Mouse (Mus musculus): Measurements from ENCODE around the gene Cyp24a1. TPM values are rescaled to one million over a fixed set of nuclear protein-coding genes. Genes with fewer than 3 reads are reported as not detected.
"Not testable (repeated sequence)": the region's sequence is repeated elsewhere in the genome, so short reads cannot be mapped to it uniquely, and the experiment has no call there.

The Cyp24a1 gene
- total and polyA plus RNA-seq, 2 experiments = not detected

DNA sequence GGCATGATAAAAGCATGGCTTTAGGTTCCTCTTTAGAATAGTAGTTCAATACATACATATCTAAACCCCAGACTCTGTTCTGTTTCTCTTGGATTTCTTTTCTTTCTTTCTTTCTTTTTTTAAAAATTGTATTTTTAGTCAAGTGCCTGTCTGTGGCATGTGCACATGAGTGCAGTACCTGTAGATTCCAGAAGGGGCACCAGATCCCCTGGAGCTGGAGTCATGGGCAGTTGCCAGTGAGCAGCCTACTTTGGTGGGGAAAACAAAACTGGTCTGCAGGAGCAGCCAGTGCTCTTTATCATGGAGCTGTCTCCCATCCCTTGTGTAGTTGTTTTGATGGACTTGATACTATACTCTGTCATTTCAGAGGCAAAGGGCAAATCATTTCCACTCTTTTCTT lies 28.9 kb downstream of the Cyp24a1 start:
- no peaks in the 10 kb centered on the region for H3K27me3 ChIP-seq (ENCODE audit: control insufficient read depth, insufficient read depth, low read length)
- no peaks in the 10 kb centered on the region for H3K36me3 ChIP-seq (ENCODE audit: control insufficient read depth, insufficient read depth, low read length)
- H3K27ac ChIP-seq (replicated peaks; ENCODE audit: insufficient read depth, low read depth, low read length) = no peak overlapping the region
- peaks cover 1% of the 10 kb centered on the region; the same call in 1 of the 2 replicates for H3K4me1 ChIP-seq (ENCODE audit: control insufficient read depth, insufficient read depth, low read length)
- no peak overlapping the region for H3K4me3 ChIP-seq (ENCODE audit: insufficient read depth, low read depth, low read length)
- no peaks in the 10 kb centered on the region for H3K79me2 ChIP-seq (ENCODE audit: control insufficient read depth, insufficient read depth, low read length)
- no peak overlapping the region for H3K9ac ChIP-seq (ENCODE audit: low read depth, low read length)
- TF ChIP-seq POLR2A (IDR thresholded peaks at IDR 0.05; ENCODE audit: extremely low read depth, insufficient read depth, low read length) = no peak
- TF ChIP-seq CTCF (IDR thresholded peaks at IDR 0.05; ENCODE audit: low read depth, low read length) = peak; percentile 21; the same call in 1 of the 2 replicates
- no peak for DNase-seq (ENCODE audit: extremely low read depth, low read depth, low spot score)

DNA sequence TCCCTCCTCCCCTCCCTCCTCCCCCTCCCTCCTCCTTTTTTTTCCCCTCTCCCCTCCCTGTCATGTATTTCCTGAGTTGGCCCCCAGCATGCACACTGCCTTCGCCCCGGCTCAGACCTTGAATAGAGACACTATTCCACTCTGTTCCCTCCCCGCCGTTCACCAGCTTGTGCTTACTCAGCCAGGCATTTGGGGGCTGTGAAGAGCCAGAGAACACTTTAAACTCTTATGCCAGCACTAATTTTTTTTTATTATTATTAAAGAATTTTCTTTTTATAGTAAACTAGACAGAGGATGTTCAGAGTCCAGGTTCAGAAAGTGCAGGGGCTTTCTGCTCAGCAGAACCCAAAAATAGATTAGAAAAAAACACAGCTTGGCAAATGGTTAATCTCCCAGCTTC lies 32.1 kb downstream of the Cyp24a1 start:
- Histone ChIP-seq H3K4me1 (ENCODE audit: control insufficient read depth, insufficient read depth, low read length) (peaks cover 6% of the 10 kb centered on the region; the same call in 1 of the 2 replicates), H3K4me3 (ENCODE audit: insufficient read depth, low read depth, low read length) (no peak overlapping the region), H3K27me3 (ENCODE audit: control insufficient read depth, insufficient read depth, low read length) (no peaks in the 10 kb centered on the region), H3K27ac (replicated peaks; ENCODE audit: insufficient read depth, low read depth, low read length) (no peak overlapping the region), H3K36me3 (ENCODE audit: control insufficient read depth, insufficient read depth, low read length) (no peaks in the 10 kb centered on the region), H3K79me2 (ENCODE audit: control insufficient read depth, insufficient read depth, low read length) (no peaks in the 10 kb centered on the region), H3K9ac (ENCODE audit: low read depth, low read length) (no peak overlapping the region)
- TF ChIP-seq CTCF (IDR thresholded peaks at IDR 0.05; ENCODE audit: low read depth, low read length) (no peak), POLR2A (IDR thresholded peaks at IDR 0.05; ENCODE audit: extremely low read depth, insufficient read depth, low read length) (no peak)
- WGBS = 62% methylated on average over 4 of the region's 4 CpGs
- no peak for DNase-seq (ENCODE audit: extremely low read depth, low read depth, low spot score)

DNA sequence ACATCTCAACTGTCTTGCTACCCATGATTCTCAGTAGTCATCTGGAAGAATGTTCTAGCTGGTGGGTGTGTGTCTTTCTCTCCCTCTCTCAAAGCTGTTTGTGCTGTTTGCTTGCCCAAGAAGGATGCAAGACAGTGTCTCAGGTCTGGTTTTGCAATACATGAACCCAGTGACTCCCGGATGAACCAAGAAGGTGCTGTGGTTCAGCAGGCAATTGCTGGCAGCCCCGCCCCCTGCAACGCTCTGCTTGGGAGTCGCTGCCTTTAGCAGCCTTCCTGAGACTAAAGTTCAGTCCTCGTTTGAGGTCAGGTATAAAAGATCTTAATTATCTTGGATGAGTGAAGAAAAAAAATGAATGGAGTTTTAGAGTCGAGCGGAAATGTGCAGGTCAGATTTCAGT lies 35.3 kb downstream of the Cyp24a1 start:
- peaks cover 15% of the 10 kb centered on the region; the same call in 1 of the 2 replicates for H3K4me1 ChIP-seq (ENCODE audit: control insufficient read depth, insufficient read depth, low read length)
- no peaks in the 10 kb centered on the region for H3K79me2 ChIP-seq (ENCODE audit: control insufficient read depth, insufficient read depth, low read length)
- H3K27ac ChIP-seq (replicated peaks; ENCODE audit: insufficient read depth, low read depth, low read length) = no peak overlapping the region
- no peaks in the 10 kb centered on the region for H3K36me3 ChIP-seq (ENCODE audit: control insufficient read depth, insufficient read depth, low read length)
- peak; percentile 35 for DNase-seq (ENCODE audit: extremely low read depth, low read depth, low spot score)
- no peak for TF ChIP-seq CTCF (IDR thresholded peaks at IDR 0.05; ENCODE audit: low read depth, low read length)
- no peaks in the 10 kb centered on the region for H3K27me3 ChIP-seq (ENCODE audit: control insufficient read depth, insufficient read depth, low read length)
- no peak overlapping the region for H3K9ac ChIP-seq (ENCODE audit: low read depth, low read length)
- WGBS = 56% methylated on average over 7 of the region's 7 CpGs
- H3K4me3 ChIP-seq (ENCODE audit: insufficient read depth, low read depth, low read length) = no peak overlapping the region

DNA sequence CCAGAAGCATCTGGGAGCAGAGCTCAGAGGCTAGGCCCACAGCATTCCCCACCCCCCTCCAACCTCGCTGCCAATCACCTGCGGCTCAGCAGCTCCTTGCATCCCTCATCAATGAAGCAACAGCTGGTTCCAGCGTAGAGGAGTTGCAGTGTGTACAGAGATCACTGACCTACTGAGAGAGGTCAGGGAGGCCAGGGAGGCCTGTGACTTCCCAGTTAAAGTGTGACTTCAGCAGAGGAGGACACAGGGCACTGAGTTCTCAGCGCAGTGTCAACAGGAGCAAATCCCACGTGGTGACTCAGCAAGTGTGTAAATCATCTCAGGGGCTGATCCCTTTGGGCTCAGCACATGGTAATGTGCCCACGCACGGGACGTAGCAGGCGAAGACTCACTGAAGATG lies 37.1 kb downstream of the Cyp24a1 start:
- Histone ChIP-seq H3K4me1 (ENCODE audit: control insufficient read depth, insufficient read depth, low read length) (peaks cover 15% of the 10 kb centered on the region; the same call in 1 of the 2 replicates), H3K4me3 (ENCODE audit: insufficient read depth, low read depth, low read length) (no peak overlapping the region), H3K27ac (replicated peaks; ENCODE audit: insufficient read depth, low read depth, low read length) (peak overlapping the region; percentile 65), H3K27me3 (ENCODE audit: control insufficient read depth, insufficient read depth, low read length) (no peaks in the 10 kb centered on the region), H3K9ac (ENCODE audit: low read depth, low read length) (no peak overlapping the region), H3K79me2 (ENCODE audit: control insufficient read depth, insufficient read depth, low read length) (no peaks in the 10 kb centered on the region), H3K36me3 (ENCODE audit: control insufficient read depth, insufficient read depth, low read length) (no peaks in the 10 kb centered on the region)
- WGBS = 15% methylated on average over 9 of the region's 9 CpGs
- TF ChIP-seq CTCF (IDR thresholded peaks at IDR 0.05; ENCODE audit: low read depth, low read length) = no peak
- TF ChIP-seq POLR2A (IDR thresholded peaks at IDR 0.05; ENCODE audit: extremely low read depth, insufficient read depth, low read length) = no peak
- peak; percentile 98 for DNase-seq (ENCODE audit: extremely low read depth, low read depth, low spot score)

DNA sequence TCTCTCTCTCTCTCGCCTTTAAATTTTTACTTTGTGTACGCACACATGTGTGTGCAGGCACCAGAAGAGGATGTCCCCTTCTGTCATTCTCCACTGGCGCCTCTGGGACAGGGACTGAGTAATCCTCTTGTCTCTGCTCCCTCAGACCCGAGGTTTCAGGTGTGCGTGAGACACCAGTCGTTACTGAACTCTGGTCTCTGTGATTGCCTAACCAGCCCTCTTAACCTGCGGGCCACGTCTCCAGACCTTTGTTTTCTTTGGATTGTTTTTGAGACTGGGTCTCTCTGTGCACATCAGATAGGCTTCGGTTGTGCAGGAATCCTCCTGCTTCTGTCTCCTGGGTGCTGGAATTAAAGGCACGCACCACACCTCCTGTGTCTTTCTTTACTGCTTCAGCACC lies 37.8 kb downstream of the Cyp24a1 start:
- Histone ChIP-seq H3K9ac (ENCODE audit: low read depth, low read length) (no peak overlapping the region), H3K79me2 (ENCODE audit: control insufficient read depth, insufficient read depth, low read length) (no peaks in the 10 kb centered on the region), H3K4me3 (ENCODE audit: insufficient read depth, low read depth, low read length) (no peak overlapping the region), H3K36me3 (ENCODE audit: control insufficient read depth, insufficient read depth, low read length) (no peaks in the 10 kb centered on the region), H3K4me1 (ENCODE audit: control insufficient read depth, insufficient read depth, low read length) (peaks cover 15% of the 10 kb centered on the region; the same call in 1 of the 2 replicates), H3K27ac (replicated peaks; ENCODE audit: insufficient read depth, low read depth, low read length) (peak overlapping the region; percentile 65), H3K27me3 (ENCODE audit: control insufficient read depth, insufficient read depth, low read length) (no peaks in the 10 kb centered on the region)
- 29% methylated on average over 9 of the region's 10 CpGs for WGBS
- DNase-seq (ENCODE audit: extremely low read depth, low read depth, low spot score) = peak; percentile 88
- TF ChIP-seq POLR2A (IDR thresholded peaks at IDR 0.05; ENCODE audit: extremely low read depth, insufficient read depth, low read length) (no peak), CTCF (IDR thresholded peaks at IDR 0.05; ENCODE audit: low read depth, low read length) (no peak)

DNA sequence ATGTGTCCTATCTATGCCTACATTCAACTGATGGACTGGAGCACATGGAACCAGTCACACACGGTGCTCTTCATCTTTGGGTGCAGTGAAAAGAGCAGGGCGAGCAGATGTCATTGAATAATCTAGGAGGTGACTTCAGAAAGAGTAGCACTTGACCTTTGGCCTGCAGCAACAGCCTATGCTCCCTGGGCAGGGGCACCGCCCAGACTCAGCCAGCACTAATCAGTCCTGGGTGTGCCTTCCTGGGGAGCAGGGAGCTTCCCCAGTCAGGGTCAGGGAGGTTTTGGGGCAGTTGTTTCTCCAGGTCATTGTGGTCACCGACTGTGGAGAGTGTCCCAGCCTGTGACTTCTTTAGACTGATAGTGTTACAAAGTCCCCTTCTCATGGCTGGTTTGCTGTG lies 43.1 kb downstream of the Cyp24a1 start:
- not testable (repeated sequence) for H3K4me3 ChIP-seq (ENCODE audit: insufficient read depth, low read depth, low read length); DNase-seq (ENCODE audit: extremely low read depth, low read depth, low spot score); H3K27ac ChIP-seq (replicated peaks; ENCODE audit: insufficient read depth, low read depth, low read length); H3K36me3 ChIP-seq (ENCODE audit: control insufficient read depth, insufficient read depth, low read length); H3K27me3 ChIP-seq (ENCODE audit: control insufficient read depth, insufficient read depth, low read length); H3K79me2 ChIP-seq (ENCODE audit: control insufficient read depth, insufficient read depth, low read length); H3K9ac ChIP-seq (ENCODE audit: low read depth, low read length); H3K4me1 ChIP-seq (ENCODE audit: control insufficient read depth, insufficient read depth, low read length)
- WGBS = 52% methylated on average over 3 of the region's 4 CpGs
